Mouse (Mus musculus) hematopoietic stem cell, adult 5-6 weeks (primary cell): Measurements from ENCODE around the gene Fat2. TPM values are rescaled to one million over a fixed set of nuclear protein-coding genes. Genes with fewer than 3 reads are reported as not detected.
A peak's percentile ranks its signal among the peaks of the same experiment; 100 is the strongest.

ENCODE experiments used
- ATAC-seq, 2 experiments: fragments of 125-278 bp in 1 of 2; replicated peaks in 1 of 2; 2 replicates each; pipeline ENCODE4 v1.8.0; 2016 to 2017; ENCODE audit warnings: inconsistent platforms in 2 of 2, mild to moderate bottlenecking in 2 of 2, moderate number of reproducible peaks in 2 of 2, low read depth in 1 of 2, moderate TSS enrichment in 1 of 2; ENCODE audit not compliant: low FRiP score in 2 of 2, poor library complexity in 2 of 2, severe bottlenecking in 2 of 2, insufficient read depth in 1 of 2, low TSS enrichment in 1 of 2
- total RNA-seq: library from RNA; stranded (forward); fragments of 172-1452, 232-1000 nt; gene quantifications from 2 replicates; pipeline ENCODE4 v1.2.3, GENCODE M21; 2017

The Fat2 gene
- total RNA-seq, 1 experiment from 2014 or later: 0.15 TPM

DNA sequence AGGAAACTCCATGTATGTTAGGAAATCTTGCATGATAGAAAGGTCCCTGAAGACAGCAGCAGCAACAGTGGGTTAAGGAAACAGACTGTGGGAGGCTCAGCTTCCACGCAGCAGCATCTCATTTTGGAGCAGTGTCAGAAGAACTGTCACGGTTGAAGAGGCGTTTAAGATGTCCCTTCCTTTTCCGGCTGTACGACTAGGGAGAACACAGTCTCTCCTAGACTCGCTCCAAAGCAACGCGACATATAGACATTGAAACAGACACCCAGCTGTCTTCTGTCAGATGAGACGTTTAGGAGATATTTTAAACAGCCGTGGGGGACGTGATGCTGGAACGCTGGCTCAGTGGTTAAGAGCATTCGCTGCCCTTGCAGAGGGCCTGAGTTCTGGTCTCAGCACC, 119.5 kb downstream of the Fat2 start:
- ATAC-seq: no peak

DNA sequence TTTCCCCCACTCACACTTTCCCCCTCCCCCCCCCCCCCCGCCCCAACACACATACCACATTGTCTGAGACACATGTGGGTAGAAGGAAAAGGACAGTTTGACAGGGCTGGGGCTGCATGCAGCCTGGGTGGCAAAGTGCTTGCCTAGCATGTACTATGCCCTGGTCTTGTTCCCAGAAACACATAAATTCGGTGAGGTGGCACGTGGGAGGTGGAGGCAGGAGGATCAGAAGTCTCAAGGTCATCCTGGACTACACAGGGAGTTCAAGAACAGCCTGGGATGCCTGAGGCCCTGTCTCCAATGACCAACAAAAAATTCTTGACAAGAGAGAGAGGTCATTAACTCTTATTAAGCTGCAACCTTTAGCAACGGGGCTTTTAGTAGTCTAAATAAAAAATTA, 120.3 kb downstream of the Fat2 start:
- ATAC-seq: no peak

DNA sequence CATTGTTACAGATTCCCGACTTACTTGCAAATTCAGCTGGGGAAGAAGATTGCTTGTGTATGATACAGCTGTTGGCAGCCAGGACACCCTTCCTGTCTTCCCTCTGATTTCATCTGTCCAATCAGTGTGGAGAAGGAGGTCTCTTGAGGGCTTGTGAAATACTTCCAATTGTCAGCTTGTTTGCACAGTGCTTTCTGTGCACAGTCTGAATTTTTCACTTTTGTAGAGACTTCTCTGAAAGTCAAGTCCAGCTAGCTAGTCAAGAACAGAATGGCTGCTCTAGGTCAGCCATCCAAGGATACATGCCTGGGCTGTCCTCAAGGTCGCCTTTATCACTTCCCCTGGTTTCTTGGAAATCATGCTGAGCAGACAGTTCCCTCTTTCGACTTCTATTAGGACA, 121.4 kb downstream of the Fat2 start:
- no peak for ATAC-seq

DNA sequence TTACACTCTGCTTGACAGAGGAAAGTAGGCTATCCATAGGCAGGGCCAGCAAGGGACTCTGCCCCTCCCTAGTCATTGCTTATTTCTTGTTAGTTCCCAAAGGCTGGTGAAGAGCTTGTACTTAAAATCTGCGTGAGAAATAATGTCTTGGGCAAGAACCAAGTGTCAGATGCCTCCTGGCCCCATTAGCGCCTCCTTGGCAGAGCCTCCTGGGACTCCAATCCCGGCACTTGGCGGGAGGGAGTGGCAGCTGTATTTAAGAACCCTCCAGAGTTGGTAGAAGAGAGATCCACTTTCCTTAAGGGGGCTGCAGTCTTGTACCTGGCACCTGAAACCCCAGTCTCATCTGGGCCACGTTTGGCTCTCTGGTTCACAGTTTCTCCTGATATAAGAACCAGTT, 122.2 kb downstream of the Fat2 start:
- ATAC-seq: no peak

DNA sequence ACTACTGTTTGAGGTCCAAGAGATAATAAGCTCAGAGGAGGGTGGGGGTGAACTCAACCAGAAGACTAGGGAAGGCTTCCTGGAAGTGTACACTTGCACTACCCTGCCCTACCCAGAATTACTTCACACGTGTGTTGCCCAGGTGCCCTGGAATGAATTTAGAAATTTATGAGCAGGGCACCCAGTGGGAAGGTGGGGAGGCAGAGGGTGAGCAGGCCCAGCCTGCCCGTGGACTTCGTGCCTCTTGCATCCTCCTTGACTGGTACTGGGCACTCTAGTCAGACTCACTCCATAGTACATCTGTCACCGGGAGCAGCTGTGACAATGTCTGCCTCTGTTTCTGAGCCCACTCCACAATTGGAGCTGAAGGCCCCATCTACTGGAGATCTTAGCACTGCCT, 122.8 kb downstream of the Fat2 start:
- ATAC-seq: no peak

DNA sequence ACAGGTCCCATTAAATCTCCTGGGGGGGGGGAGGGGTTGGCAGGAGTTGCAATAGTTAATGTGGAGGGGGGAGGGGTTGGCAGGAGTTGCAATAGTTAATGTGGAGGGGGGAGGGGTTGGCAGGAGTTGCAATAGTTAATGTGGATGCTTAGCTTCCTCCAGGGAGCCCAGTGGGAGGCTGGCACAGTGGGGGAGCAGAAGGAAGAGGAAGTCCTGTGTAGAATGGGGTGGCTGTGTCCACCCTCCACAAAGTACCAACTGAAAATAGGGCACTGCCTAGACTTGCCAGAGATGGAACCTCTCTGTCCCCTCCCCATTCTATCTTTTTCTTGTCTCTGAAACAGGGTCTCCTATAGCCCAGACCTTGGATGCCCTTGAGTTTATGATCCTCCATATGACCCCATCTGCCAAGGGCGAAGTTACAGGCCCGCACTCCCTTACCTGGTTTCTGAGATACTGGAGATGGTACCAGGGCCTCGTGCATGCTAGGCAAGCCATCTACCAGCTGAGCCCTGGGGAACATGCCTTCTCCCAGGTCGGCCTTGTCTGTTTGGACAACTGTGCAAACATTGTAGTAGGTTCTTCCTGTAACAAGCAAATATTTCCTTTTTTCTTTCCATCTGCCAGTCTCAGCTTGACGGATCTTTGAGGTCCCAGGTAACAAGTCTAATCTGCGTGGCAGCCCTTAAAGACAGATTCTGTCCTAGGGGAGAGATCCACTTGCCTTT, 126.6 kb downstream of the Fat2 start:
- ATAC-seq: peak; percentile 60 to 74; a peak in 3 of 4 replicates

DNA sequence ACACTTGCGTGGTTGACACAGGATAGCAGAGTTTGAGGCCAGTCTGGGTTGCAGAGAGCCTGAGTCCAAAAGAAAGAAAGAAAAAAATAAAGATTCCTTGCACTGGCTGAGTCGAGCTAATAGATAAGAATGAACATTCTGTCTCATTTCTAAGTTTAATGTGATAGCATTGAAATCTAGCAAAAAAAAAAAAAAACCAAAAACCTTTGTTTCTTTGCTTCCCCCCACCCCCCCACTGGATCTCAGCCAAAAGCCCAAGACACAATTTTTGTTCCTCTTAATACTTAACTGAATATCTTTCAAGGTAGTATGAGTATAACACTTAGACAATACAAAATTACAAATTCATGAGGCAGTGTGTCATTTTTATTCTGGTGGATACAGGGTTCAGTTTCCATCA, 127.3 kb downstream of the Fat2 start:
- ATAC-seq: no peak

DNA sequence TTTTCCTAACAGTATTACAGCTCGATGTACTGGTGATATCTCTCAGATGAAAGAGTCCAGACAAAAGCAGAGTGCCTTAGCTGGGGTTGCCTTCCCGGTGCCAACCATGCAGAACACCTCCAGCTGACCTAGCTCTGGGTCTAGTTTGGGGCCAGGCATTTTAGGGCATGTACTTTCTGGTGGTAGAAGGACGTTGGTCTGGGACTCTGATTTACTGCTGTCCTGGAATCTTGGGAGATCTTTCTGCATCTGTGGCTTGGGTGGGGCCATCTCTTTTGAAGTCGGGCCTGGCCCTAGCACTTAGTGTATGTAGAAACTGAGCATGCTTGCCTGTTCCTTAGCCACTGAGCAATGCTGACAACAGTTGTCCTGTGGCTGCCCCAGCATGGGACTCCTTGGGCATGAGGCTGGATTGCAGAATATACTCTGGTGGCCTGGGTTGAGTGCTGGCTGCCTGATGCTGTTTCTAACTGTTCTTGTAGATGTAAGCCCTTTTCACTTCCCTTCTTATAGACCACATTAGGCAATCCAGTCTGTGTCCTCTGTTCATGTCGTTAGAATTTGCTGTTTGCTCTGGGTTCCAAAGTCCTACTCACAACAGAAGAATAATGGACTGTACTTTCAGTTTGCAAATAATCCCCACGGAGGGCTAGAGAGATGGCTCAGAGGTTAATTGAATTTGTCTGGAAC, 128.2 kb downstream of the Fat2 start:
- ATAC-seq: peak in 1 of 2 experiments; percentile 18; a peak in 2 of 4 replicates

DNA sequence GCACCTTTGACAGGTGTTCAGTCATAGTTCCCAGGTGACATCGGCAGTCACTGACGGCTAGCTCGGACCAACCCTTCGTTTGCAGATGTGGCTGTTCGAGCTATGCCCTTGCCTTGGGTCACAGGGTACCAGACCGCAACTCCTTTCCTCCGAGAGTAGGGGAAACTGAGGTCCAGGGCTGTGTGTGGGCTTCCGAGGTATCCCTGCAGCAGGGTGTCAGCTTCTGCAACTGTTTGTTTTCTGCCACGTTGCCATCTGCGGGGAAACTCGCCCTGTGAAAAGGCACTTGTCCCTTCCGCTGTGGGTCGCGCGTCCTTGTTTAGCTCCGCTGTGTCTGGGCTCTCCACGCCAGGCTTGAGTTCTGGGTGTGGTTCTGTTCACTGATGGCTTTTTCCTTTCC, 131.8 kb downstream of the Fat2 start:
- ATAC-seq: peak in 1 of 2 experiments; percentile 31; a peak in 1 of 4 replicates

DNA sequence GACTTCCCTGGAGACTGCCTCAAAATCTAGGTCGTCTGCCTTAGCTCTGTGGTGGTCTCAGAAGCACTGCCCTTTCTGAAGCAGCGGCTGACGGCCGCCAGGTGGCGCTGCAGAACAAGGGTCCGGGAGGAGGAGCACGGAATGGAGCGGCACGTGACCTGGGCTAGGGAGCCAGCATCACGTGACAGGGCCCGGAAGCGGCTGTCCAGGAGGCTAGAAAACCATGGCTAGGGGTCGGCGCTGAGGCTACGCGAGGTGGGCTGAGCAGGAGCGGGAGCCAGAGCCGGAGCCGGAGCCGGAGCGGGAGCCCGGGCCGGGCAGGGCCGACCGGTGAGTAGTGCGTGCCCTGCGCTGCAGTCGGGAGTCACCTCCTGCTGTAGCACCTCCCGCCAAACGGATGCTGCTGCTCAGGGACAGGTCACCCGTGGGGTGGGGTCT, 132.2 kb downstream of the Fat2 start, which contains the start of gene Slc36a1:
Slc36a1 (plus strand) TSS at position 192 of the 438 bp plus-strand sequence.
- ATAC-seq: peak; percentile 80 to 92

Other genes starting within 250 kb of the Fat2 start
- 70.1 and 79.8 TPM in 2 replicates for gene Gm2a, start 238.4 kb downstream of the Fat2 start, total RNA-seq
- gene Slc36a3, start 184.9 kb downstream of the Fat2 start, total RNA-seq: not detected in 2 replicates
- gene Slc36a2, start 151.5 kb downstream of the Fat2 start, total RNA-seq: not detected in 2 replicates
- gene Slc36a1, start 132.2 kb downstream of the Fat2 start, total RNA-seq: 2.7 and 6.4 TPM in 2 replicates
- 0.13 and 1.6 TPM in 2 replicates for gene Sparc, start 86.6 kb upstream of the Fat2 start, total RNA-seq
- gene Atox1, start 124.7 kb upstream of the Fat2 start, total RNA-seq: 21.1 and 50.8 TPM in 2 replicates
- gene G3bp1, start 133.1 kb upstream of the Fat2 start, total RNA-seq: 115 and 117 TPM in 2 replicates